Mouse (Mus musculus) stomach, postnatal 0 days (tissue): ENCODE data around the gene Tmtc4. TPM values are rescaled to one million over a fixed set of nuclear protein-coding genes. Genes with fewer than 3 reads are reported as not detected.

Source experiments
- ATAC-seq: fragments of 200-750 bp; cut with Nextera tagmentation; 2 replicates; pipeline ENCODE4 v1.8.0; 2017; ENCODE audit not compliant: low FRiP score, low TSS enrichment
- DNase-seq: peaks from one replicate; pipeline ENCODE4 v3.0.0-alpha.2; 2016; ENCODE audit warnings: low spot score
- H3K27ac ChIP-seq: fragments of 300-500 bp; sonication (generic); replicated peaks from 2 replicates; pipeline ENCODE4 v1.5.1; 2014; ENCODE audit warnings: mild to moderate bottlenecking, control low read depth
- H3K27me3 ChIP-seq: fragments of 300-500 bp; sonication (generic); 2 replicates; pipeline ENCODE4 v1.6.1; 2014; ENCODE audit warnings: low read length; ENCODE audit not compliant: control insufficient read depth, insufficient read depth
- H3K36me3 ChIP-seq: fragments of 300-500 bp; sonication (generic); 2 replicates; pipeline ENCODE4 v1.6.1; 2014; ENCODE audit warnings: low read length, mixed read lengths; ENCODE audit not compliant: control insufficient read depth, insufficient read depth
- H3K4me1 ChIP-seq: fragments of 300-500 bp; sonication (generic); replicated peaks from 2 replicates; pipeline ENCODE4 v1.6.1; 2014; ENCODE audit warnings: antibody characterized with exemption; ENCODE audit not compliant: control insufficient read depth, insufficient read depth
- H3K4me2 ChIP-seq: fragments of 300-500 bp; sonication (generic); replicated peaks from 2 replicates; pipeline ENCODE4 v1.6.1; 2014; ENCODE audit warnings: low read depth, mild to moderate bottlenecking, control low read depth, moderate library complexity
- H3K4me3 ChIP-seq: fragments of 300-500 bp; sonication (generic); 2 replicates; pipeline ENCODE4 v1.5.1; 2014; ENCODE audit warnings: low read depth, low read length, control low read depth
- H3K9ac ChIP-seq: fragments of 300-500 bp; sonication (generic); 2 replicates; pipeline ENCODE4 v1.6.1; 2014; ENCODE audit warnings: mild to moderate bottlenecking, low read length, control low read depth, mixed read lengths
- H3K9me3 ChIP-seq: fragments of 300-500 bp; sonication (generic); 2 replicates; pipeline ENCODE4 v1.6.1; 2016; ENCODE audit warnings: low read length; ENCODE audit not compliant: control insufficient read depth
- CTCF ChIP-seq: IDR thresholded peaks from 2 replicates; pipeline ENCODE4 v1.5.1; 2016; ENCODE audit warnings: antibody characterized with exemption, low read depth, mild to moderate bottlenecking, moderate library complexity
- EP300 ChIP-seq: optimal IDR thresholded peaks from 2 replicates; pipeline ENCODE3; 2016; ENCODE audit warnings: antibody characterized with exemption
- WGBS: fragments of 180-500 bp; shearing (Covaris S2); extraction: QIAGEN DNeasy Blood & Tissue Kit; methylation state at CpG from one replicate; pipeline ENCODE4 v1.1.7; 2014; 5-methylcytosine and 5-hydroxymethylcytosine counted together
- polyA plus RNA-seq: library from polyadenylated mRNA; unstranded; fragments of >200 nt; fragmentation: Nextera tagmentation; extraction: Ambion mirVana; gene quantifications from 2 replicates; pipeline ENCODE4 v1.2.1, GENCODE M21; 2015

Tmtc4 gene
- polyA plus RNA-seq, 1 experiment from 2014 or later, result 9.2 TPM

DNA sequence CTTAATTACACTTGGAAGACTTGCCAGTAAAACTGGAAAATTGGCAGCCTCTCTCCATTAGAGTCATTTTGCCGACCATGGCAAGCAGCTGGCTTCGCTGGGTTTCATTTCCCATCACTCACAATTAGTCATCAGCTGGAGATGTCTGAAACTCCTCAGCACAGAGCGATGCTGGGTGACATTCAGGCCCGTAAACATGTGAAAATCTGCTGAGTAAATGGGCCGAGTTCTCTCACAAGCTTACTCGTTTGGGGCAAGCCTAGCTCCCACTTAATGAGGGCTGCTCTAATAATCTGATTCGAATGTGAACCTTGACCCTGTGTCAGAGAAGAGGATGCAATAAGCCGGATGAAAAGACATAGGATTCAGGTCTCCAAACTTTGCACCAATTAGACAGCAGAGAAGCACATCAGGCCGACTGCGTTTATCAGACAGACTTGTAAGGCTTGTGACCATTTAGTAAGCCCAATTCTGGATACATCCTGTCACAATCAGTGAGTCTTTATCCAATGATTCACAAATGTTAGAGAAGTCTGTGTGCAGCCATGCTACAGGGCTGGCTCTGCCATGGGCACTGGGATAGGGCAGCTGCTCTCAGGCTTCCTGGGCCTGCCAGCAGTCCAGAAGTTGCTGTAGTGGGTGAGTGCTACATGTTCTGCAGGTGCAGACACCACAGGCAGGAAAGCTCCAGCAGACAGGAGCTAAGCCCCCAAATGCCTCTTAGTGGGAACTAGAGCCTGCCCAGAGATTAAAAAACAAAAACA lies 99.8 kb downstream of the Tmtc4 start:
- H3K27ac ChIP-seq, result no peak overlapping the region
- no peak for ATAC-seq
- H3K9ac ChIP-seq, result no peak overlapping the region
- WGBS, result 49% methylated on average over 10 of the region's 10 CpGs
- no peak overlapping the region for H3K4me2 ChIP-seq
- DNase-seq, result no peak
- H3K36me3 ChIP-seq, result no peaks in the 10 kb centered on the region
- no peaks in the 10 kb centered on the region for H3K9me3 ChIP-seq
- H3K4me1 ChIP-seq, result no peaks in the 10 kb centered on the region
- no peak overlapping the region for H3K4me3 ChIP-seq
- TF ChIP-seq CTCF, result no peak
- TF ChIP-seq EP300, result no peak
- H3K27me3 ChIP-seq, result no peaks in the 10 kb centered on the region

DNA sequence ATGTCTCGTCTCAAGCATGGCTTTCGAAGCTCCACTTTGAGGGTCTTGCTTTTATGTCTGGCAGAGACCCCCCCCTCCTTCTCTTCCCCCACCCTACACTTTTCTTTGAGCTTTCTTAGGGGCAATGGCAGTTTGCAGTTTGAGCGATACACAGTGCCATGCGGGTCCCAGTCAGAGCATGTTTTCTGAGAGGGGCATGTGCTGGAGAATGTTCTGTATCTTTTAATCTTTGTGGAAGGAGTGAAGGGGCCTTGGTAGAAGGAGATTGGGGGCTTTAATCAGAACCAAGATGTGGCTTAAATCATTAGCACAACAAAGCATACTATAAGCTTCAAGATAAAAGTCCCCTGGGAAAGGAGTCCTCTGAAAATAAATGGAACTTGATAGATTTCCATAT lies 100.4 kb downstream of the Tmtc4 start:
- no peak overlapping the region for H3K27ac ChIP-seq
- ATAC-seq, result no peak
- TF ChIP-seq CTCF (no peak), EP300 (no peak)
- no peak overlapping the region for H3K4me3 ChIP-seq
- WGBS, result 84% methylated on average over 4 of the region's 4 CpGs
- DNase-seq, result no peak
- H3K9ac ChIP-seq, result no peak overlapping the region
- no peaks in the 10 kb centered on the region for H3K27me3 ChIP-seq
- no peaks in the 10 kb centered on the region for H3K9me3 ChIP-seq
- H3K4me2 ChIP-seq, result no peak overlapping the region
- no peaks in the 10 kb centered on the region for H3K4me1 ChIP-seq
- no peaks in the 10 kb centered on the region for H3K36me3 ChIP-seq

DNA sequence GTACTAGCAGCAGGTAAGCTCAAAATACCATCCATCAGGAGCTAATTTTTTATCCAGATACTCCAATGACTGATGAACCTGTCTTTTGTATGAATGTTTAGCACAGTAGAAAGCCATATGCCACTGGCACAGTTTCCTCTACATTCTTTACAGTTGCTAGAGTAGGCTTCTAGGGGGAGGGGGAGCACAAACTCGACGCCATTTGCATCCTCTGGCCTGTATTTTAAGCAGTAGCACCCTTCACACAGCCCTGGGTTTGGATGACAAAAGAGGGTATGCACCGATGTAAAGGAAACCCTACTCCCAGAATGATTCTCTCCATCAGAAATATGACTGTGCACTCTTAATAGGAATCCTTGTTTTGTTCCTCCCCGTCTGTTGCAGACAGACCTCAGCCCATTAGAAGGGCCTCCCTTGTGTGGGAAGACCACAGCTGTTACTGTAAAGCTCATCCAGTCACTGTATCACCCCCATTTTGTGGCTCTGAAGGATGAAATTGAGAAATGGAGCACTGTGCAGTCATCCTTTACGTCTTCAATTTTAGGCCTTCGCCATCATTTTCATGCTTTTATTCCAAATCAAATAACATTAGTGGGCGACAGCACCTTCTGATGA lies 100.9 kb downstream of the Tmtc4 start:
- 83% methylated on average over 7 of the region's 7 CpGs for WGBS
- Histone ChIP-seq H3K4me2 (no peak overlapping the region), H3K4me1 (no peaks in the 10 kb centered on the region), H3K27ac (no peak overlapping the region), H3K9me3 (no peaks in the 10 kb centered on the region), H3K36me3 (no peaks in the 10 kb centered on the region), H3K27me3 (no peaks in the 10 kb centered on the region), H3K4me3 (no peak overlapping the region), H3K9ac (no peak overlapping the region)
- no peak for TF ChIP-seq CTCF
- no peak for TF ChIP-seq EP300
- ATAC-seq (no peak), DNase-seq (no peak)

DNA sequence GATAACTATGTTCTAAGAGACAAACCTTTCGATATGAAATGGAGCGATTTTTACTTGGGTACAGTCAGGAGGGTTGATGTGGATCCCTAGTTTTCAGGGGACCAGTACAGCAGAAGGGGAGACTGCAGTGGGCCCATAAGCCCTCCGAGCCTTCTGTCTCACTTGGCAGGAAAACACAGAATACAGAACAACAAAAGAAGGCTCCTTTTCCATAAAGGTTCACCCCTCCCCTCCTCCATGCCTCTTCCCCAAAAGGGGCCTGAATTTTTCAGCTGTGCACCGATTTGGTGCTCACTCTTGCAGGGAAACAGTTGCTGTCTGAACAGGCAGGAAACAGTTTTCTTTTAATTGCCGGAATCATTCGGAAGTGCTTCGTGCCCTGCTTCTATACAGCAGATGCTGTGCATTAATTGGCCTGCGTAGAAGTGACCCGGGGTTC lies 101.6 kb downstream of the Tmtc4 start:
- ATAC-seq, result no peak
- 81% methylated on average over 9 of the region's 9 CpGs for WGBS
- Histone ChIP-seq H3K9ac (no peak overlapping the region), H3K4me3 (no peak overlapping the region), H3K4me1 (no peaks in the 10 kb centered on the region), H3K4me2 (no peak overlapping the region), H3K9me3 (no peaks in the 10 kb centered on the region), H3K36me3 (no peaks in the 10 kb centered on the region), H3K27me3 (no peaks in the 10 kb centered on the region), H3K27ac (no peak overlapping the region)
- no peak for DNase-seq
- TF ChIP-seq CTCF (no peak), EP300 (no peak)

DNA sequence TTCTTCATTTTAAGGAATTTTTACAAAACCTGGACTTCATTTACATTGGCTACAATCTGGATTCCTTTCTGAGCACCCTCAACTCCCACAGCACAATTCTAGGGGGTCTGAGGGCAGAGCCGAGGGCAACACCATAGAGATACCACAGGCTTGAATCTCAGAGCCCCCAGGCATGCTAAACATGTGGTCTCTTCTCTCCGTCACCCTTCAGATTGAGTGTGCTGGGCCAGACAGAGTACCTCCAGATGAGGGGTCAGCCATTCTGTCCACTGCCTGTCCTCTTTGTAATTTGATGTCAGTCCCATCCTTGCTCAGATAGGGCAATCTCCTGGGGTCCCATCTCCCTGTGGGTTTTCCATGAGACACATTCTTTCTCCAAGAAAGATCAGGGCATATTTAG lies 102.1 kb downstream of the Tmtc4 start:
- DNase-seq (no peak), ATAC-seq (no peak)
- H3K9ac ChIP-seq, result no peak overlapping the region

DNA sequence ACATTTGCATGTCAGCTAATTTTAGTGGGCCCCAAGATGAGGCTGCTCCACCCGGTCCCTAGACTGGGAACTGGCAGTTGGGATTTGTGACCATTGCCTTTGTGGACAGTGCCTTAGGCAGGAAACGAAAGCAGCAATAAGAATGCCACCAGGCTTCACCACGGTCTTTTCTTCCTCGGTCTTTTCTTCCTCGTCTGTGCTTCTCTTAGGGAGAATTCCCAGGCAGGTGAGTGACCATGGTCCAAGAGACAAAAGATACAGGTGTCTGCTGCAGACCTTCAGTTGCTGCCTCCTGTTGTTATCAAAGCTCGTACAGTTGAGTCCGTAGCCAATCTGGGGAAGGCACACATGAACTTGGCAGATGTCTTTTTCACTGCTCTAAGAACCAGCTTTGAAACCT lies 103.5 kb downstream of the Tmtc4 start:
- WGBS, result 77% methylated on average over 7 of the region's 7 CpGs
- no peak for ATAC-seq
- no peak for DNase-seq

More for the DNA sequence above, 102.1 kb downstream of the Tmtc4 start:
- 79% methylated on average over 2 of the region's 2 CpGs for WGBS
- TF ChIP-seq EP300 (no peak), CTCF (no peak)
- no peaks in the 10 kb centered on the region for H3K36me3 ChIP-seq
- no peaks in the 10 kb centered on the region for H3K9me3 ChIP-seq
- H3K27me3 ChIP-seq, result no peaks in the 10 kb centered on the region
- no peak overlapping the region for H3K27ac ChIP-seq
- no peak overlapping the region for H3K4me3 ChIP-seq
- H3K4me2 ChIP-seq, result no peak overlapping the region
- no peaks in the 10 kb centered on the region for H3K4me1 ChIP-seq

More for the DNA sequence above, 103.5 kb downstream of the Tmtc4 start:
- H3K4me3 ChIP-seq, result no peak overlapping the region
- H3K9me3 ChIP-seq, result no peaks in the 10 kb centered on the region
- no peaks in the 10 kb centered on the region for H3K4me1 ChIP-seq
- H3K36me3 ChIP-seq, result no peaks in the 10 kb centered on the region
- H3K4me2 ChIP-seq, result no peak overlapping the region
- TF ChIP-seq EP300 (no peak), CTCF (no peak)
- H3K27me3 ChIP-seq, result no peaks in the 10 kb centered on the region
- no peak overlapping the region for H3K9ac ChIP-seq
- H3K27ac ChIP-seq, result no peak overlapping the region
